Mouse (Mus musculus) neural tube, embryonic 14.5 days (tissue): ENCODE data around the gene Thg1l. TPM values are rescaled to one million over a fixed set of nuclear protein-coding genes. Genes with fewer than 3 reads are reported as not detected.

Experiments
- ATAC-seq: fragments of 200-750 bp; cut with Nextera tagmentation; 2 replicates; pipeline ENCODE4 v1.8.0; 2017; ENCODE audit warnings: low read depth, mild to moderate bottlenecking, moderate TSS enrichment, moderate library complexity
- H3K27ac ChIP-seq: fragments of 300-500 bp; sonication (generic); 2 replicates; pipeline ENCODE4 v1.5.1; 2014; ENCODE audit warnings: low read depth, mild to moderate bottlenecking, control low read depth, low read length, moderate library complexity, mixed read lengths
- H3K27me3 ChIP-seq: fragments of 300-500 bp; sonication (generic); 2 replicates; pipeline ENCODE4 v1.6.1; 2014; ENCODE audit warnings: low read length; ENCODE audit not compliant: control insufficient read depth, insufficient read depth
- H3K36me3 ChIP-seq: fragments of 300-500 bp; sonication (generic); 2 replicates; pipeline ENCODE4 v1.6.1; 2014; ENCODE audit warnings: low read length, mixed read lengths; ENCODE audit not compliant: control insufficient read depth, insufficient read depth
- H3K4me1 ChIP-seq: fragments of 300-500 bp; sonication (generic); 2 replicates; pipeline ENCODE4 v1.6.1; 2014; ENCODE audit warnings: low read length; ENCODE audit not compliant: control insufficient read depth, insufficient read depth
- H3K4me2 ChIP-seq: fragments of 300-500 bp; sonication (generic); 2 replicates; pipeline ENCODE4 v1.6.1; 2014; ENCODE audit warnings: mild to moderate bottlenecking, low read depth, low read length, control low read depth
- H3K4me3 ChIP-seq: fragments of 300-500 bp; sonication (generic); 2 replicates; pipeline ENCODE4 v1.5.1; 2014; ENCODE audit warnings: low read depth, low read length, control low read depth, mixed read lengths
- H3K9ac ChIP-seq: fragments of 300-500 bp; sonication (generic); replicated peaks from 2 replicates; pipeline ENCODE4 v1.6.1; 2014; ENCODE audit warnings: low read depth, mild to moderate bottlenecking, control low read depth, low read length, mixed read lengths
- H3K9me3 ChIP-seq: fragments of 300-500 bp; sonication (generic); 2 replicates; pipeline ENCODE4 v1.6.1; 2016; ENCODE audit warnings: low read length; ENCODE audit not compliant: control insufficient read depth
- WGBS: fragments of 180-500 bp; shearing (Covaris S2); extraction: QIAGEN DNeasy Blood & Tissue Kit; methylation state at CpG from one replicate; pipeline ENCODE4 v1.1.7; 2014; 5-methylcytosine and 5-hydroxymethylcytosine counted together
- polyA plus RNA-seq: library from polyadenylated mRNA; unstranded; fragments of >200 nt; fragmentation: Nextera tagmentation; extraction: Ambion mirVana; gene quantifications from 2 replicates; pipeline ENCODE4 v1.2.1, GENCODE M21; 2014

Gene Thg1l
- polyA plus RNA-seq, 1 experiment from 2014 or later, result 9.6 TPM

DNA sequence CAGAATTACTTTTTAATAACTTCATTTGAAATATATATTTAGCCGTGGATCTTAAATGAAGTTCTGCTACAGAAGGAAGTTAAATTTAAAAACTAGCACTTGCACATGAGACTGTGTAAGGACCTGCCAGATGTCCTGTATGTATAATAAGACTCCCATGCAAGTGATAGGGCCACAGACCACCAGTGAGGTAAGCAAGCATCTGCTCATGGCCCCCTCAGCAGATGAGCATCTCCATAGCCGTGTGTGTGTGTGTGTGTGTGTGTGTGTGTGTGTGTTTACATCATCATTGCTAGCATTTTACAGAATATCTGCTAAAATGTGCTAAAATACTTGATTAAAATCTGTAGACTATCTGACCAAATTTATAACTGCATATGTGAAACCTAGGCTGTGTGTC, 57.9 kb downstream of the Thg1l start:
- Histone ChIP-seq H3K27me3 (no peaks in the 10 kb centered on the region), H3K4me1 (peaks cover 5% of the 10 kb centered on the region; the same call in 1 of the 2 replicates), H3K27ac (no peak overlapping the region), H3K4me3 (no peak overlapping the region), H3K9me3 (no peaks in the 10 kb centered on the region), H3K4me2 (no peak overlapping the region), H3K9ac (no peak overlapping the region), H3K36me3 (peaks cover 34% of the 10 kb centered on the region)
- WGBS, result 86% methylated on average over 2 of the region's 2 CpGs
- ATAC-seq, result no peak

Other genes starting within 250 kb of the Thg1l start
- gene Clint1, start 103.4 kb downstream of the Thg1l start, polyA plus RNA-seq, result 34.5 and 49.7 TPM in 2 replicates
- gene Lsm11, start 10.6 kb downstream of the Thg1l start, polyA plus RNA-seq, result 28.7 and 29.4 TPM in 2 replicates
- 0.11 and 0.12 TPM in 2 replicates for gene Sox30, start 24.8 kb upstream of the Thg1l start, polyA plus RNA-seq
- 4.6 and 6.1 TPM in 2 replicates for gene Gm12166, start 96.8 kb upstream of the Thg1l start, polyA plus RNA-seq
- 13.8 and 18.9 TPM in 2 replicates for gene Adam19, start 100.5 kb upstream of the Thg1l start, polyA plus RNA-seq
- gene Nipal4, start 211.0 kb upstream of the Thg1l start, polyA plus RNA-seq, result 0.22 TPM in 1 of 2 replicates, not detected in the other